Mouse (Mus musculus) T-helper 1 cell (primary cell): Measurements from ENCODE around the gene Ehd3.
"Not testable (repeated sequence)": the region's sequence is repeated elsewhere in the genome, so short reads cannot be mapped to it uniquely, and the experiment has no call there.

Experiments used
- in situ Hi-C: fragments of 300-600 bp; cut with MboI, MseI; formaldehyde crosslinking; loops from one replicate; pipeline ENCODE4 v1.15.1; 2025; ENCODE audit warnings: high pct_unique_total_duplicates

Gene Ehd3

DNA sequence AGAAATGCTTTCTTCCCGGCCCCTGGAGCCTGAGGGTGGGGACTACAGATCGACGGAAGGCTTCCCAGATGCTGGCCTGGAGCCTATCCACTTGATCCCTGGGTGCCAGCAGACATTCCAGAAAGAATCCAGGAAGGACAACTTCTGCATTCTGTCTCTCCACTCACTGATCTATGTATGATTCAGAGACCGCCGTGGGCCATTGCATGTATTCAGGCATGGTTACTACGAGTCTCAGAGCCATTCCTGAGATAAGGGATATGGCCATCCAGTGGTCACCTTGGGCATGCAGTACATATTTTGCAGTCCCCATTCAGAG is 20.0 kb downstream of the Ehd3 start:
- in situ Hi-C loops: loop anchor here (5.0 kb wide), 1 partner anchor 43 kb away; no protein-coding TSS in a partner anchor

DNA sequence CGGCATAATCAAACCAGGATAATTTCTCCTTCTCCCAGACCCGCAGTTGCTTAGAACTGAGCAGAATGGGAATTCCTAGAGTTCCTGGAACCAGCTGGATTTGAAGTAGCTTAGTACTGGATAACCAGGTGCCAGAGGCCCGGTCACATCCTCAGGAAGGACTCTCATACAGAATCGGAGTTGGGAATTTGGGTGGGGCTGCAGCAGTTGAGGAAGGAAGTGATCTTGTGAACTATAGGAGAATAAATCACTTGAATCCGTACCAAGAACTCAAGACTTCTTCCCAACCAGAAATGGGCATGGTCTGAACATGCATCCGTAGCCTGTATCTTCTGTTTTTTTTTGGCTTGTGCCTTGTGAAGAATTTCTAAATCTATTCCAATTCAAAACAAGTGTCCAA is 22.2 kb downstream of the Ehd3 start:
- in situ Hi-C loops: no loop called here

DNA sequence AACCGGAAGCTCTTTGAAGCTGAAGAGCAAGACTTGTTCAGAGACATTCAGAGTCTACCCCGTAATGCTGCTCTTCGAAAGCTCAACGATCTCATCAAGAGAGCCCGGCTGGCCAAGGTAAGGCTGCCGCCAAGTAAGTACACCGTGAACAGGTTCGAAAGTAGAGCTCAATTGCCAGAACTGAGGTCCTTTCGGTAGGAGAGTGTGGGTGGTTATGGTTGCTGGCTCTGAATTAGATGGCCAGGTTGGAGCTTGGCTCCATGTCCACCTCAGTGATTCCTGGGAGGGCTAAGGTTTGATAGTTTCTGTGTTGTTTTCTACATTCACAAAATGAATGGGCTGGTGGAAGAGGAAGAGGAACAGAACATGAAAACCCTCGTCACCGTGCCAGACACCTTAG is 23.5 kb downstream of the Ehd3 start:
- in situ Hi-C loops: no loop called here

DNA sequence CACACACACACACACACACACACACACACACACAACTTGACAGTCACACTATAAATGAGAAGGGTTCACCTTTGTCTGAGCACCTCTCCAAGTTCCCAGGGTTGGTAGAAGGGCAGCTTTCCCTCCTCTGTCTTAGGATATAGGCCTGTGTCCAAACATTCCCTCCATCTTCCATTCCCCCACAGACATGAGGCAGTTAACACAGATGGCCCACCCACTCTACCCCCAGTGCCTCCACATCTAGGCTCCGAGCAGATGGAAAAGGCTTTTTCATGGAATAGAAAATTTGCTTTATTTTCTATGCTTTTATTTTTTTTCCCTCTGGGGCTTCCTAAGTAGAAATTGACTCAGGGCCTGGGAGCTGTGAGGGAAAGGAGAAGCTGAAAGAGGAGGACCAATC is 26.6 kb downstream of the Ehd3 start:
- in situ Hi-C loops: no loop called here

DNA sequence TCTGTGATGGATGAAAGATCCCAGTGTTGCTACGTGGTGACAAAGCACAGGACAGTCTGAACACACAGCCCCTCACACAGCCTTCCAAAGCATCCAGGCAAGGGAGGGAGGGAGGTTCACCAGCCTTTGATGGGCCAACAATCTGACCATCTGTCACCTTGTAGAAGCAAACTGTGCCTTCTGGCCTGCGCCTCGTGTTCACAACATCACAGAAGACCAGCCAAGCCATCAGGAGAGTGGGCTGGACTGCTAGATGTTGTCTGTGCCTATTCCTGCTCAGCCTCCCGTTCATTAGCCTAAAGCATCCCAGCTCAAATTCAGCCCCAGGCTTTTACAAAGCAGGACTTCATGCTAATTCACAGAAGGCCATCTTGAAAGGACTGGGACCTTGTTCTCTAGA is 27.5 kb downstream of the Ehd3 start:
- in situ Hi-C loops: no loop called here

DNA sequence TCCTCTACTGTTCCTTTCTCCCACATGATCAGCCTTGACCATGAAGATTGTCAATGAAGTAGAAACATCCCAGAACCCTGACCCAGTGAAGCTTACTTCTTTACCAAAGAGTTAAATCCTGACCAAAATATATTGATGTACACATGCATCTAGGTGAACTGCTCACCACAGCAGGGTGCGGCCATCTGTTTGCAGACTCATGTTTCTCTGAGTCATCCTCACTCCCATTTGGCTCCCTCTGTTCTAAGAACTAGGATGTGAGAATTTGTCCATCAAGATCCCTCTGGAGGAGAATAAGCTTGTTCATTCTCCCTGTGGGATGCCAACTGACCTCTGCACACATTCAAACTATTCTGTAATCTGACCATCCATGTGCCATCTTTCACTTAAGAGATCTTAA is 29.0 kb downstream of the Ehd3 start:
- in situ Hi-C loops: no loop called here

DNA sequence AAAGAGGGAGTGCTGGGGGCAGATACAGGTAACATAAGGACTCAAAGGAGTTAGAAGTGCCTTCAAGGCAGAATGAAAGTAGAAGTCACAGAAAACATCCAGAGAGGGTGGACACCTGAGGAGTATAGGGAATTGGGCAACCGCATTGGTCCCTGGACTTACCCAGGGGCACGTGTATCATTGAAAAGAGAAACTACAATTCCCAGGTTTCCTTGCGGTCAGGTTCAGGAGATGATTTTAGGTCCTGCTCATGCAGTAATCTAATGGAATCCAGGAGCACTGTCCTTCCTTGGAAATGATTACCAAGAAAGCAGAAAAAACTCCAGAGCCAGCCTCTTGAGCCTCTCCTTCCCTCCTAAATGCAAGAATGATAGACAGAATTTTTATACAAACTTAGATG is 29.5 kb downstream of the Ehd3 start:
- in situ Hi-C loops: no loop called here

DNA sequence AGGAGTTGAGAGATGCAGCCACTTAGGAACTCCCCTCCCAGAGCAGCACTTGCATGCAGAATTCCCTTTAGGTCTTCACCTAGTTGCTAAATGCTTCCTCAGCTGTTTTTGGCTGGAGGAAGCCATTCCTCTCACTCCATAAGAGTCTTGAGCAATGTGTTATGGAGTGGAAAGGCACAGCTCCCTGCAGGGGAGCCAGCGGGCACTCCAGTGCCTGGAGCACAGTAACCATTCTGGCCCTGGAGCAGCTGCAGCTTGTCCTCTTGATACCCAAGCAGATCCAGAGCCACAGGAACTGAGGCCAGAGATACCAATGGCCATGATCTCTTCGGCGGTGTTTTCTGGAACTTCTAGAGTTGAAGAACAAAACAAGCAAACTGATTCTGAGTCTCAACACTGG is 32.7 kb downstream of the Ehd3 start:
- in situ Hi-C loops: no loop called here

DNA sequence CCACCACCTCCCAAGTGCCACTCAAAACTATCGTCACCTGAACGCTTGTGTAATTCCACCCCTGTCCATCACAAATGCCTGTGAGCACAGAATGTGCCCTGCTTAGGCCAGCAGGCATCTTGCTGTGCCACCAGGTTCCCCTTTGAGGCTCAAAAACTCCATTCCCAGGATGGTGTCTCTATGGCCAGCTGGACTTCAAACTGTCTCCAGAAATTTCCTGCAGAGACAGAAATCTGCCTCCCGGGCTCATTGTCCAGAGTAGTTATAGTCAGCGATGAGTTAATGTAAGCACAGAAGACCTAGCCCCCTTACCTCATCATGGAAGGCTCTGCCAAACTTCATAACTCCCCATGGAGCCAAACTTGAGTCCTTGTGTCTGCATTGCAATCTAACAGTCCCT is 33.3 kb downstream of the Ehd3 start:
- in situ Hi-C loops: no loop called here

DNA sequence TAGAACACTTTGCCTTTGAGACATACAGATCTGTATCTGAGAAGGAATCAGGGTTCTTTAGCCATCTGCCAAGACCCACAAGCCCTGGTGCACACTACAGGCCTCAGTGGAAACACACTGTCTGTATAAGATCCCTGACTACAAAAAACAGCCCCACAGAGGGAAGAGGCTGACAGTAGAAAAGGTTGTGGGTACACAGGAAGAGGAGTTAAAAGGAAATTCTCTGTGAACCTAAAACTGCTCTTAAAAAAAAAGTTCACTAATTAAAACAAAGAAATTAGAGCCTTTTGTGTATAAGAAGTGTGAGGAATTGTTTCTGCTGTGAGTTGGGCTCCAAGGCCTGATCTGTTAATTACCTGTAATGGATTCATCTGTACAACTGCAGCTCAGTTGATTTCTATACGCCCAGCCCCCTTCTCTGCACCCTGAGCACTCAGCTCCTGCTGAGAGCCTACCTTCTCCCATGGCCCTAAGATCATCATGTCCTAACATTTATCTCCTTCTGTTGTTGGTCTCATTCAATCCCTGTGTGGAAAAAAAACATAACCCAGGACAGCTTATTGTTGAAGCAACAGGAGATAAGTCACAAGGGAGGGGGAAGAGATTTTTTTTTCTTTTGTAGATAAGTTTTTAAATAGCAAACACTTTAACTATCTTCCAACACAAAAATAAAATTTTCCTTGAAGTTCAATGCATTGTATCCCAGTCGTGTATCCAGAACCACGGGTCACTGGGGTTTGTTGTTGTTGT is 35.3 kb downstream of the Ehd3 start:
- in situ Hi-C loops: no loop called here

DNA sequence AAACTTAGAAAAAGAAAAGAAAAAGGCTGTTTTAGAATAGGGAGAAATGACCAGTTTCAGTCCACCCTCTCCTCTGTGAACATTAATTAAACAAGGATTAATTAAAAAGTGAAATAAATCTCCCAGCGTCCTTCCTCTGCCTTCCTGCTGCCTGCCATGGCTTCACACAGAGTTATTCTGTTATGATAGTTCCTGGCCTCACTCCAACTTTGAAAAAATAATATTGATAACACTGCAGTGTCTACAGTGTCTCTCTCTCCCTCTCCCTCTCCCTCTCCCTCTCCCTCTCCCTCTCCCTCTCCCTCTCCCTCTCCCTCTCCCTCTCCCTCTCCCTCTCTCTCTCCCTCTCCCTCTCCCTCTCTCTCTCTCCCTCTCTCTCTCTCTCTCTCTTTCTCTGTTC is 35.9 kb downstream of the Ehd3 start:
- in situ Hi-C loops: not testable (repeated sequence)

DNA sequence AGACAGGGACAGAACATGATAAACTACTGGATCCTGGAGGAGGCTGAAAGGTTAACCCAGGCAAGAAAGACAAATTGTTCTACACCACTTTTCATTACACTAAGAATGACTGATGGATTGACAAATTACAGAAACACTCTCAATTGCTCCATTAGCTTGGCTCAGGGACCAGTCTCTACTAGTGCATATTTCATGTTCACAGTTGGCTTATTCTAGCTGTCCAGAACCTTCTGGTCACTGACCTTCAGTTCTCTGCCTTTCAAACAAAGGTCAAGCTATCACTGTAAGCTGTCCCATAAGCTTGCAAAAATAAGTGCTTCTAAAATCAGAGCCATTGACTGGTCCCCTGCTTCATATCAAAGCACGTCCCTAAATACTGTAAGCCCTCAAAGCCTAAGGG is 39.0 kb downstream of the Ehd3 start:
- in situ Hi-C loops: no loop called here

DNA sequence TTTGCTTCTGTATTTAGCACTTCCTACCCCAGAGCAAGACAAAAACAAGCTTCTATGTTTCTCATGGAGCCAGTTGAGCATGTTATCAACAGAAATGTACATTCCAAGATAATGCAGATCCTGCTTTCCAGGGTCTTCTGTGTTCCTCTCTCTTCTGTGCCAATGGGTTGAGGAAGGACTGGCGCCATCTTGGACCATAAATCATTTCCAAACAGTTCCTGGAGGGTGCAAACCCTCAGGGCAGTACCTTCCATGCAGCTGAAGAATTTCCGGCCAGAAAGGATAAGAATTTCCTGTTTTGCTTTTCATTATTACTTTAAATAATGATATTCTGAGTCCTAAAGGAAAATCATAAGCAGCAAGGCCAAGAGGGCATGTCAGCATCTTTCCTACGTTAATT is 41.7 kb downstream of the Ehd3 start:
- in situ Hi-C loops: no loop called here

DNA sequence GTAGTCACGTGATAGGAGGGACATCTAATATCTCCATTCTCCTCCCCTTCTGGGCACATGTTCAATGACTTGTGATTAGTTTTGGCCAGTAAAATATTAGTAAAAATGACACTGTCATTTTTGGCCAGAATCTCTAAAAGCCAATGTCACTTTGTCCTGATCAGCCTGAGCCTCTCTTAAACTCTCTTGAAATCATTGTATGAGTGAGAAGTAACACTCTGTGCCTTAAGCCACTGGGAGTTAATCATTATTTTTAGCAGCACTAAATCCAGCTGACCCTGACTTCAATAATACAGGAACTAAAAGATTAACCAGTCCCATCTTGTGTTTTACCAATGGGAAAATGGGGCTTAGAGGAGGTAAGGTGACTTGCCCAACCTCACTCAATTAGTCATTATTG is 43.5 kb downstream of the Ehd3 start:
- in situ Hi-C loops: no loop called here

DNA sequence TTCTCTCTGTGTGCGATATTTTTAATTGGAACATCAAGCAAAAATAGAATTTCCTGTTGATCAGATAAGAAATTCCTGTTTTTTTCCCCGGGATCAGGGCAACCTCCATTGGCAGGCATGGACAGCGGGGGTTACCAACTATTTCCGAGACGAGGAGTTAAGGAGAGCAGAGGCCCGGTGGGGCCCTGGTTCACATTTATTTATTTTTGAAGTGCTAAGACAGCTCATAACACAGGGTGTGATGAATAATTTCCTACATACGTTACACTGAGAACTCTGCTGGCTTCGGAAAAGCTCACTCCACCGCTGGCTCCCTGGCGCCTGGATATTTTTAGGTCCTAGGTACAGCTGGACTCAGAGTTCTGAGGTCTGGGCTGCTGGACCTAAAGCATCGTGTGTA is 49.1 kb downstream of the Ehd3 start:
- in situ Hi-C loops: no loop called here

DNA sequence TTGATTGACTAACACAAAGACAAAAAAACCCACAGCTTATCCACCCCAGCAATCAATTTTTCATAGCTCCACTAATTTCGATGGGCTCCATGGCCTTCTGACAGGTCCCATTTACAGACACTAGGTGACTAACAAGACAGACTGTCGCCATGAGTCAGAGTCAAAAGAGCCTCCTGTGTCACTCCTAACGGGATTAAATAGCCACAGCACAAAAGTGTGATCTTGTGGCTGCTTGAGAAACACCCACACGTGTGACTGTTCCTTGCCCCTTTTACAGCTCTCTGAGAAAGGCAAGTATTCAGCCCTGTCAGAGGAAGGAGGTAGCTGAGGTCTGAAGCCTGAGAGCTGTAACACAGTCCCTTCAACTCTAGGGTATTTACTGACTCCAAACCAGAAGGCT is 49.8 kb downstream of the Ehd3 start:
- in situ Hi-C loops: no loop called here

DNA sequence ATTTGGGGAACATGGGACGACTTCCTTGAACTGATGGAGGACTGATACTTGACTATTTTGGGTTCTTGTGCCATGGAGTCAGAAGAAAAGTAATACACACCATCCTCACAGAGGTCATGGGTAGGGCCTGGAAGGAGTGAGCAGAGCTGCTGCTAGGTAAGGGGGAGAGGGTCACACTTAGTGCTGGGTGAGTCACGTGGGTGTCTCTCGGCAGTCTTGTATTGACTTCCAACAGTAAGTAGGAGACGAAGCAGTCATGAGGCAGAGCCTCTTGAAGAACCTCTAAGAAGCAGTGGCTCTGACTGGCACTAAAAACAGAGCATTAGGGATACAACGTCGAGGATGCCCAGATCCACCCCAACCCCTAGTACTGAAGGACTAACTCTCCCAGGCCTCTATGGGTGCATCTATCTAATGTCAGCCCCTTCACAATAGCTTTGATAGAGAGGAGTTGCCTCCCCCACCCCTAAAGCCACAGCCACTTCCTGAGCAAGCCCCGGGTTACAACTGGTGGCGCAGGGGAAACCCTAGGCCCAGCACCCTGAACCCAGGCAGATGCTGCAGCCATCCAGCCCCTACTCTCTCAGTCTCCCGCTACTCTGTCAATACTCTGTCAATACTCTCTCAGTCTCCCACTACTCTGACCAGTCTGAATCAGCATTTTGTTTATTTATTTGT is 65.2 kb downstream of the Ehd3 start:
- in situ Hi-C loops: loop anchor here (5.0 kb wide), 1 partner anchor 47 kb away; no protein-coding TSS in a partner anchor

DNA sequence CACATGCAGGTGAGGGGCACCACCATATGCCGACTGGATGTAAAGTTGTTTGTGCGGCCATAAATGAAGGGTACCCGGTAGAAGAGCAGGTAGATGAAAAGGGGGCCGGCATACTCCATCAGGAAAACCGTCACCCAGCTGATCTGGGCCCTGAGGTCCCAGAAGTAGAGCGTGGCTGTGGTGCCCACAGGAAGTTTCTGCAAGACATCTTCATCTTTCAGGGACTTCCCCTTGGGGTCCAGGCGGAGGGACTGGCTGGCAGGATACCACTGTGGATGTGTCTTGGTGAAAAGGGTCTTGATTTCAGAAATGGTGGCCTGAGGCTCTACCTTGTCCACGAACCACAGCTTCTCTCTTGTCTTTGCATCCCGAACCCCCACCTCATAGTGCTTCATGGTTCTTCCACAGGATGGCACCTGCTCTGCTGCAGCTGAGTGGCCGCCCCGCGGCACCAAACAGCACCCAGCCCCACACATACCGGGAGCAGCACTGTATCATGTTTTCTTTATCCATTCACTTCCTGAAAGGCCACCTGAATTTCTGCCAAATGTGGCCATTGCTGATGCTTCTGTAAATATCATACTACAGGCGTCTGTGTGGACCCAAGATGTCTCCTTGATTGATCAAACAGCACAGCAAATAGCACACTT is 67.1 kb downstream of the Ehd3 start:
- in situ Hi-C loops: no loop called here

DNA sequence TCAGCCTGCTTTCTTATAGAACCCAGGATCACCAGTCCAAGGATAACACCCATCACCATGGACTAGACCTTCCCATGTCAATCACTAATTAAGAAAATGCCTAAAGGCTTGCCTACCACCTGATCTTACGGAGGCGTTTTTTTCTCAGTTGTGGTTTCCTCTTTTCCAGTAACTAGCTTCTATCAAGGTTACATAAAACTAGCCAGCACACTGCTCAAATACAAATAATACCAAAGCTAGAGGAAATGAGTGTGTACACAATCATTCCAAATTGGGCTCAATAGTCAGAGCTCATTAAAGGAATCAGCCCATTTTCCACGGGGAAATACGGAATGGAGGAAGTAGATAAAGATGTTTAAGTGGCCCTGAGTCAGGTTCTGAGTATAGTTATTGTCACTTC is 71.3 kb downstream of the Ehd3 start:
- in situ Hi-C loops: no loop called here

DNA sequence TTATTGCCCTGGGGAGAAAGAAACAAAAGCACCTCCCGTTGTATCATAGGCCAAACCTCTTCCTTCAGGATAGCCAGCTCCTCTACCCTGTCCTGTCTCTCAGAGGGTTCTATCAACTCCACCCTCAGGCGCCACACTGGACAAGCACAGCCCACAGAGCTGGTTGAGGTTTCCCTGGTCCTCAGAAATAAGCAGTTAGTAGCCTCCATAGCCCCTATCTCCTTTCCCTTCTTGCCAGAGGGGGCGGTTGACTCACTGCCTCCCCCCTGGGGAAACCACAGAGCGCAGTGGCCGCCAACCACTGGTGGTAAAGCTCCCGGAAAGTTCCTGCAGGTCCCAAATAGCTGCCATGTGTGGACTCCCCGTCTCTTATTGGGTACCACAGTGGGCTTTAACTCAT is 71.7 kb downstream of the Ehd3 start:
- in situ Hi-C loops: no loop called here

DNA sequence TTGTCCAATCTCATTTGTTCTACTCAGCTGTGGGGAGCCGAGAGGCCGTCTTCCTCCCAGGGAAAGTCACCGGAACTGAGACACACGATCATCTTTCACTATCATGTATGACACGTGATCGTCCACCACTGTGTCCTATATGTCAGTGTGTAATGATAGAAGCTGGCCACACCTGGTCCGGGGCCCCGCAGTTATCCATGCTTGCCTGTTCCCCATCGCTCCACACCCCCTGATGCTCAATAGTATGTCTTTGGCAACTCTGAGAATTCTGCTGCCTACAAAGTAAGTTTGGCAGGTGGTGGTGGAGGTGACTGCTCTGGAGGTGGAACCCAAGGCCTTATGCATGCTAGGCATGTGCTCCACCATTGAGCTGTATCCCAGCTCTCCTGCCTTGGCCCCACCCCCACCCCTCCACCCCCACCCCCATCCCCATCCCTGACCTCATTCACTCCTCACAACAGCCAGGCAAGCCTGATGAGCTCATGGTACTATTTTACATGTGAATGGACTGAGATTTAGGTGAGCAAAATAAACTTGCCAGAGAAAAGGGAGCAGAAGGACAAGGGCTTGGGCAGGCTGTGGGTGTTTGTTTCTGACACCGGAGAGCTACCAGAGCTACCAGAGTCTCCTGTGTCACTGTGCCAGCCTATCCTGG is 75.5 kb downstream of the Ehd3 start:
- in situ Hi-C loops: no loop called here

DNA sequence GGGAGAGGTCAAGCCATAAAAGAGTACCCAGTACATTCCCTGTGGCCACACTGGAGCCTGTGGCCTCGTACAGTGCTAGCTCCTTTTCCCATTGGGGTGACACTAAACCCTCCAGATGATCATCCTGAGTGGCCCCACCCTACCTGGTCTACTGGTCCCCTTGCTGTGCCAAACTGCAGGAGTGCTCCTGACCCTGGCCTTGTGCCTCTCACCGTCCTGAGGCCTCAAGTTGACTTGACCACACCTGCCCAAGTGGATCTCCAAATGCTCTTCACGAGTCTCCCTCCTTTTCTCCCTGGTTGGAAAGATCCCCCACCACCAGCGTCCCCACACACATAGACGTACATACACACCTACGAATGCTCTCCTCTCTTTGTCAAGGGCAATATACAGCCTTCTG is 76.4 kb downstream of the Ehd3 start:
- in situ Hi-C loops: loop anchor here (5.0 kb wide), 3 partner anchors 138 to 573 kb away; no protein-coding TSS in a partner anchor
